Mouse (Mus musculus) R1 (cell line): ENCODE measurements around the gene Sez6.

Experiments used
- DNase-seq: peaks from one replicate; pipeline ENCODE4 v3.0.0-alpha.2; 2018; ENCODE audit warnings: low read depth, low spot score

Sez6 gene

GRCm38 (mm10) chr11:77980281-77981204 is 49.9 kb downstream of the Sez6 start:
- peak; percentile 98 for DNase-seq

GRCm38 (mm10) chr11:77981609-77982440 is 51.2 kb downstream of the Sez6 start:
- DNase-seq = peak; percentile 100

GRCm38 (mm10) chr11:77982441-77982905 is 51.9 kb downstream of the Sez6 start, which contains the start of gene Phf12:
Phf12 (plus strand) TSS chr11:77982754.
- DNase-seq = peak; percentile 99

GRCm38 (mm10) chr11:77983191-77983936 is 52.8 kb downstream of the Sez6 start:
- peak; percentile 47 for DNase-seq

- DNase-seq = peak; percentile 69
Observed at GRCm38 (mm10) chr11:77983937-77984835, 53.6 kb downstream of the Sez6 start.

GRCm38 (mm10) chr11:77984836-77985231 is 54.2 kb downstream of the Sez6 start:
- peak; percentile 79 for DNase-seq

- DNase-seq = no peak
Observed at GRCm38 (mm10) chr11:77985541-77986065, 55.0 kb downstream of the Sez6 start.

- no peak for DNase-seq
Observed at GRCm38 (mm10) chr11:77989071-77989690, 58.6 kb downstream of the Sez6 start.

- no peak for DNase-seq
Observed at GRCm38 (mm10) chr11:77995556-77995955, 65.0 kb downstream of the Sez6 start.

- no peak for DNase-seq
Observed at GRCm38 (mm10) chr11:78006446-78006845, 75.8 kb downstream of the Sez6 start.

- peak; percentile 82 for DNase-seq
Observed at GRCm38 (mm10) chr11:78019676-78020075, 89.1 kb downstream of the Sez6 start.

GRCm38 (mm10) chr11:78023607-78024006 is 93.0 kb downstream of the Sez6 start:
- peak; percentile 73 for DNase-seq
